In the genomic region with DNA sequence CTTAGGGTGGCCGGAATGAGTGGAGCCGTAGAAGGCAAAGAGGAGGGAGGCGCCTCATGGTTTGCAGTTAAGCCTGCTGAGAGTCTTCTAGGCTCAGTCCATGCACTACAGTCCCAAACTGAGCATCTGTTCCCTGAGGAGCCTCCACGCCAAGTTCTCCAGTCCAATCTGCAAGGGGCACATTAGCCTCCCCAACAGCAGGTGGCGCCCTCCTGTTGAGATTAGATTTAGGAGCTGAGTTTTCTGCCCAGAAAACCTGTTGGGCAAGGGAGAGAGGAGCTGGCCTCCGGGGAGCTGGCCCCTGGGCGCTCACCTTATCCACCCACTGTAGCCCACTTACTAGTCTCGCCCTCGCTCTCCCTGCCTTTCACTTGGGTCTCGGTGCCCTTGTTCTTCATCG, we compare ENCODE assay signal across 8 mouse cellular contexts.
A peak's percentile ranks its signal among the peaks of the same experiment; 100 is the strongest.
DNase-seq lines count a peak whose midpoint lies in the region; ATAC-seq and TF ChIP-seq lines count a peak whose summit lies in the region.

No protein-coding gene starts in this region.

- no peaks in the 10 kb centered on the region for H3K79me2 ChIP-seq in CH12.LX (replicated peaks; ENCODE audit: control insufficient read depth, extremely low read depth, insufficient read depth, poor library complexity, severe bottlenecking)

- H3K9ac ChIP-seq in CH12.LX (ENCODE audit: insufficient read depth, low read depth): no peak overlapping the region
- peak overlapping the region; percentile 28; the same call in 1 of the 2 replicates for H3K9ac ChIP-seq in intestine, embryonic 15.5 days
- no peak overlapping the region for H3K9ac ChIP-seq in forebrain, embryonic 15.5 days (replicated peaks)

- dilution Hi-C loops in CH12.LX (cut with MboI; ENCODE audit: extremely low pct_ligation_motif_present, extremely low pct_unique_long_range_greater_than_20kb, low sequenced_read_pairs): no loop called here

- intact Hi-C loops in left cerebral cortex, postnatal 10 days (cut with DNase I): no loop called here

- TF ChIP-seq RAD21 in CH12.LX (IDR thresholded peaks at IDR 0.05; ENCODE audit: low read depth, low read length): peak; percentile 77

- H3K4me3 ChIP-seq in CH12.LX (replicated peaks in 1 of 3; ENCODE audit: low read depth in 2 of 3, low read length in 2 of 3, poor library complexity in 1 of 3): no peak overlapping the region
- H3K4me3 ChIP-seq in intestine, embryonic 15.5 days (replicated peaks): 0 out of 2 replicates have a peak overlapping the region, but pooled peaks have one; percentile 10
- no peak overlapping the region for H3K4me3 ChIP-seq in forebrain, embryonic 15.5 days

- no peaks in the 10 kb centered on the region for H3K27me3 ChIP-seq in CH12.LX (replicated peaks)
- H3K27me3 ChIP-seq in intestine, embryonic 15.5 days (replicated peaks): no peaks in the 10 kb centered on the region
- no peaks in the 10 kb centered on the region for H3K27me3 ChIP-seq in forebrain, embryonic 15.5 days

- no peak for ATAC-seq in intestine, embryonic 15.5 days
- no peak for ATAC-seq in forebrain, embryonic 15.5 days (replicated peaks)

- 80% methylated on average over 11 of the region's 11 CpGs for WGBS in intestine, embryonic 15.5 days
- 89% methylated on average over 11 of the region's 11 CpGs for WGBS in forebrain, embryonic 15.5 days

- H3K4me2 ChIP-seq in CH12.LX (ENCODE audit: insufficient read depth, low read depth, poor library complexity, severe bottlenecking): peak overlapping the region; percentile 53; the same call in 1 of the 2 replicates
- H3K4me2 ChIP-seq in intestine, embryonic 15.5 days (replicated peaks): peak overlapping the region; percentile 56
- no peak overlapping the region for H3K4me2 ChIP-seq in forebrain, embryonic 15.5 days (replicated peaks)

- peak; percentile 74 to 87 for TF ChIP-seq CTCF in CH12.LX (conservative IDR thresholded peaks at IDR 0.05 in 1 of 2, IDR thresholded peaks at IDR 0.05 in 1 of 2; ENCODE audit: low read depth in 2 of 2, low read length in 2 of 2)

- TF ChIP-seq POLR2A in CH12.LX (IDR thresholded peaks at IDR 0.05; ENCODE audit: low read depth, low read length): no peak

- no peaks in the 10 kb centered on the region for H3K36me3 ChIP-seq in CH12.LX (replicated peaks in 1 of 2; ENCODE audit: control insufficient read depth in 1 of 2, insufficient read depth in 1 of 2, low read length in 1 of 2)
- H3K36me3 ChIP-seq in intestine, embryonic 15.5 days: no peaks in the 10 kb centered on the region
- H3K36me3 ChIP-seq in forebrain, embryonic 15.5 days: no peaks in the 10 kb centered on the region

- H3K4me1 ChIP-seq in CH12.LX (ENCODE audit: control insufficient read depth in 1 of 2, insufficient read depth in 2 of 2): peaks cover 0 to 10% of the 10 kb centered on the region in 2 experiments; a peak in 2 of 4 replicates
- peaks cover 8% of the 10 kb centered on the region; the same call in 1 of the 2 replicates for H3K4me1 ChIP-seq in intestine, embryonic 15.5 days (replicated peaks)
- no peaks in the 10 kb centered on the region for H3K4me1 ChIP-seq in forebrain, embryonic 15.5 days

- no peak for TF ChIP-seq EP300 in CH12.LX (IDR thresholded peaks at IDR 0.05; ENCODE audit: low read length)

- no peak overlapping the region for H3K27ac ChIP-seq in CH12.LX (ENCODE audit: insufficient read depth, low read depth)
- peak overlapping the region; percentile 93 for H3K27ac ChIP-seq in intestine, embryonic 15.5 days
- no peak overlapping the region for H3K27ac ChIP-seq in forebrain, embryonic 15.5 days (replicated peaks)

- no peaks in the 10 kb centered on the region for H3K9me3 ChIP-seq in CH12.LX (replicated peaks; ENCODE audit: low read length)
- H3K9me3 ChIP-seq in intestine, embryonic 15.5 days: no peaks in the 10 kb centered on the region
- no peaks in the 10 kb centered on the region for H3K9me3 ChIP-seq in forebrain, embryonic 15.5 days

- in situ Hi-C loops in CH12.LX (cut with MboI; ENCODE audit: low pct_ligation_motif_present, low pct_unique_long_range_greater_than_20kb, low sequenced_read_pairs): loop anchor here (10.0 kb wide), 1 partner anchor 197 kb away; no protein-coding TSS in a partner anchor

- DNase-seq in 3T3-L1 (ENCODE audit: low read depth, low spot score): peak; percentile 68
- peak; percentile 74 for DNase-seq in CH12.LX (ENCODE audit: extremely low read depth)
- DNase-seq in c-Kit-positive CD71-positive TER-119-negative erythroid progenitor cells, embryonic 14.5 days (ENCODE audit: low read depth): peak; percentile 59
- DNase-seq in left cerebral cortex, postnatal 10 days (ENCODE audit: extremely low spot score in 1 of 2, low spot score in 2 of 2): peak; percentile 17 to 77
- DNase-seq in natural killer cell, adult 2 months (ENCODE audit: low spot score in 2 of 2): peak; percentile 62 to 78
- peak; percentile 46 to 60 for DNase-seq in thymus, adult 18-20 months

TF ChIP-seq in CH12.LX, 34 proteins besides CTCF, POLR2A, EP300 and RAD21:
- TF ChIP-seq TCF12 (IDR thresholded peaks at IDR 0.05; ENCODE audit: low read depth, low read length) (no peak), MAX (IDR thresholded peaks at IDR 0.05; ENCODE audit: low read length) (no peak), SMC3 (IDR thresholded peaks at IDR 0.05; ENCODE audit: low read depth, low read length) (peak; percentile 91), ZC3H11A (IDR thresholded peaks at IDR 0.05; ENCODE audit: low read depth, low read length) (peak; percentile 38; the same call in 1 of the 2 replicates)
